Mouse (Mus musculus) erythroid progenitor cell, adult 5-6 weeks (primary cell): Measurements from ENCODE around the gene Synpo2l. TPM values are rescaled to one million over a fixed set of nuclear protein-coding genes. Genes with fewer than 3 reads are reported as not detected.
"Not testable (repeated sequence)": the region's sequence is repeated elsewhere in the genome, so short reads cannot be mapped to it uniquely, and the experiment has no call there.

ENCODE experiments used
- ATAC-seq: replicated peaks from 2 replicates; pipeline ENCODE4 v1.8.0; 2016; ENCODE audit warnings: moderate number of reproducible peaks, mild to moderate bottlenecking, moderate TSS enrichment, inconsistent platforms; ENCODE audit not compliant: poor library complexity, low FRiP score, severe bottlenecking
- total RNA-seq, 2 experiments: library from RNA; stranded (forward) in 1 of 2; stranded (reverse) in 1 of 2; fragments of 150-400 nt in 1 of 2; fragments of 186-747, 209-891 nt in 1 of 2; gene quantifications; 2 replicates each; pipeline versions ENCODE4 v1.2.3 to v1.2.4; 2015 to 2017; ENCODE audit warnings: low replicate concordance in 2 of 2

The Synpo2l gene
- total RNA-seq (2015; ENCODE audit: low replicate concordance) (not detected in 2 replicates), total RNA-seq (2017; ENCODE audit: low replicate concordance) (not detected in 2 replicates)

GRCm38 (mm10) chr14:20668154-20668810 is at the start of gene Synpo2l:
Gene Synpo2l (minus strand): TSS chr14:20668354.
- no peak for ATAC-seq

DNA sequence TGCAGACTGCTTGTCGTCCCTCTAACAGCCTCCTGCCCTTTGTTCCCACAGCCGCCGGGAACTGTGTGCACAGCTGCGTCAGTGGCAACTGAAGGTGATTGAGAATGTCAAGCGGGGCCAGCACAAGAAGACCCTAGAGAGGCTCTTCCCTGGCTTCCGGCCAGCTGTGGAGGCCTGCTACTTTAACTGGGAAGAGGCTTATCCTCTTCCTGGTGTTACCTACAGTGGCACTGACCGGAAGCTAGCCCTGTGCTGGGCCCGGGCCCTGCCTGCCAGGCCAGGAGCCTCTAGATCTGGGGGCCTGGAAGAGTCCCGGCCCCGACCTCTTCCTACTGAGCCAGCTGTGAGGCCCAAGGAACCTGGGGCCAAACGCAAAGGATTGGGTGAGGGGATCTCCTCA is 45.7 kb upstream of the Synpo2l start:
- no peak for ATAC-seq

- no peak for ATAC-seq
Observed at GRCm38 (mm10) chr14:20708239-20708638, 40.1 kb upstream of the Synpo2l start.

DNA sequence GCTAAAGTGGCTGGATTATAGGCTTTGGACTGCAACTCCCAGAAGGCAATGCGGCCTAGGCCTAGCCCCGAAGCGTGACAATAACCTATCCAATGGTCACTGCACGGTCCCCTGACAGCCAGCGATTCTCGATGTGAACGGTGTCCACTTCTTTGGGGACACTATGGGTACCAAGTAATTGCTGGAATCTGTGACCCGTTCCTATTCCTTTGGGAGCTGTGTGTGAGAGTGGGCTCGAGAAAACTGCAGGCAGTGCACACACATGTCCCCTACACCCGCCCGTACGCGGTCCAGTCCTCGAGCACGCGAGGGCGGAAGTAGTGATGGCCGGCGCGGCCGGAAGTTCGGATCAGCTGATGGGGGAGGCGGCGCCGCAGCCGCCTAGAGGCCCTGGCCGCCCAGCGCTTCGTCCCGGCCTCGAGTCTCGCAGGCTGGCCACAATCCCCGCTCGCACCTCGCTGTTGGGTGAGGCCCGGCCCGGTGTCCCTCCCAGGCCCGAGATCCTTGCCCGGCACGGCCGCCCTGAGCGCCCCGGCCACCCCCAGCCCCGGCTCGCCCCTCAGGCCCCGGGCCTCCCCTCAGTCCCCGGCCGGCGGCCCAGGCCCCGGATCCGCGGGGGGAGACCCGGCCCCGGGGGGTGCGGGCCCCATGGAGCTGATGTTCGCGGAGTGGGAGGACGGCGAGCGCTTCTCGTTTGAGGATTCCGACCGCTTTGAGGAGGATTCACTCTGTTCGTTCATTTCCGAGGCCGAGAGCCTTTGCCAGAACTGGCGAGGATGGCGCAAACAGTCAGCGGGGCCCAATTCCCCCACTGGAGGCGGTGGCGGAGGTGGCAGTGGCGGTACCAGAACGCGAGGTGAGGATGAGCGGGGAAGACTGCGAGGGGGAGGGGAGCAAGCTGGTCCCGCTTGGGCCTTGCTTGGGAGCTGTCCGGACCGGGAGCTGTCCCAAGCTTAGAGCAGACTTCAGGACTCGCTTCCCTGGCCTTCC is 39.3 kb upstream of the Synpo2l start, which contains the start of gene Zswim8:
Zswim8 (plus strand) TSS at position 352 of the 990 bp plus-strand sequence.
- ATAC-seq, result peak; percentile 89

DNA sequence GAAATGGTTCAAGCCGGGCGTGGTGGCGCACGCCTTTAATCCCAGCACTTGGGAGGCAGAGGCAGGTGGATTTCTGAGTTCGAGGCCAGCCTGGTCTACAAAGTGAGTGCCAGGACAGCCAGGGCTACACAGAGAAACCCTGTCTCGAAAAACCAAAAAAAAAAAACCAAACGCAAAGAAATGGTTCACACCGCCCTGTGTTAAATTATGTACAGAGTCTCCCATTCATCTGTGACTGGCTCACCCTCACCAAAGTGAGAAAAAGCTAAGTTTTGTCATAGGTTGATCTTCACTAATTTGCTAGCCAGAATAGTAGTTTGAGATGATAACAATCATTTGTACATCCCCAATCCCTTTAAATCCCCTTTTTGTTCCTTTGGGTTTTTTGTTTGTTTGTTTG is 35.3 kb upstream of the Synpo2l start:
- not testable (repeated sequence) for ATAC-seq

DNA sequence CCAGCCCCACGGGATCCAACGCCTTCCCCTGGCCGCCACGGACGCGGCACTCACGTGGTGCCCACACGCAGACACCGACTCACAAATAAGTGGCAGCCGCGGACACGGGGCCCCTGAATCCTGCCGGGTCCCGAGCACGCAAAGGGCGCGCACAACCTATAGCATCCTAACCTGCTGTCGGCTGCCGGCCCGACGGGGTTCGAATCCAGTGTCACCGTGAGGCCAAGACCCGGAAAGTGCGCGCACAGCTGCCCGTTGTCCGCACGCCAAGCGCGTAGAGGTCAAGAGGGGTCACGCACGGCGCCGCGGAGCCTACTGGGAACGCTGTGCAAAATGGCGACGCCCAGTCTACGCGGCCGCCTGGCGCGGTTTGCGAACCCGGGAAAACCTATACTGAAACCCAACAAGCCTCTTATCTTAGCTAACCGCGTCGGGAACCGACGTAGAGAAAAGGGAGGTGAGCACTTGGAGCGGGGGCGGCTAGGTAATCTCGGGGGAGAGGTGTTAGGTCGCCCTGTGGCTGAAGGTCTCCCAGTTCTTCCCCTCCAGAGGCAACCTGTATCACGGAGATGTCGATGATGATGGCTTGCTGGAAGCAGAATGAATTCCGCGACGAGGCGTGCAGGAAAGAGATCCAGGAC is 34.7 kb upstream of the Synpo2l start, which contains the start of gene Chchd1:
Chchd1 (plus strand) TSS at position 266 of the 641 bp plus-strand sequence.
- ATAC-seq, result peak; percentile 86

DNA sequence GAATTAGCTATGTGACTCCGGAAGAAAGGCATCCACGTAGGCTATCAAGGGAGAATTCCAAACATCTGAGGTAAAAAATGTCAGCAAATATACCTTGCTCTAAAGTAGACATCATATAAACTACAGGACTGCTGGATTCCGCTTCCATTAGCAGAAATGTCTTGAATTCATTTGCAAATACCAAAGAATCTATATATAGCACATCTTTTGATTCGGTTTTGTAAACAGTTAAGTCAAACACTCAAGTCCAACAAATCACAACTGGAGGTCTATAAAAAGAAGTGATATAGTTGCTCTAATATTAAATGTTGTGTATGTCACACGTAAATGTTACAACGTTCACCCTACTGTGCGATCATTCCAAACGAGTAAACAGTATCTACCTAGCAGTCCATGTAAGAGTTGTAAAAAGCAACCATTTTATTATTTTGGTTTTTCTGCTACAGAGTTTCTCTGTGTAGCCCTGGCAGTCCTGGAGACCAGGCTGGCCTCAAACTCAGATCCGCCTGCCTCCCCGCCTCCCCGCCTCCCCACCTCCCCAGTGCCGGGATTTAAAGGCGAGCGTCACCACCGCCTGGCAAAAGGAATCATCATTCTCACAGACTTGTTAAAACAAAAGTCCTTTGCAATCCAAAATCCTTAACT is 34.1 kb upstream of the Synpo2l start:
- no peak for ATAC-seq

DNA sequence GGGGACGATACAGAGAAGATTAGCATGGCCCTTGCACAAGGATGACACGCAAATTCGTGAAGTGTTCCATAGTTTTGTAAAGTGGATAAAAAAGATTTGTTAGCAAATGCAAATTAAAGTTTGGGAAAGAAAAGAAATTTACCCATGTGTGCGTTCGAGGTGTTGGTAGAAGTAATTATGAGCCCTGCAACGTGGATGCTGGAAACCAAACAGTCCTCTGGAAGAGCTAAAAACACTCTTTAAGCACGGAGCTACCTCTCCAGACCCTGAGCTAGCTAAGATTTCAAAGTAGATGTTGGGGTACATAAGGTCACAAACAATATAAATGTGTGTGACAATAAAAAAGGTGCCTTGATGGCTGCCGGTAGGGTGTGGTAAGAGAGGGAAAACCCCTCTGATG is 33.4 kb upstream of the Synpo2l start:
- no peak for ATAC-seq

DNA sequence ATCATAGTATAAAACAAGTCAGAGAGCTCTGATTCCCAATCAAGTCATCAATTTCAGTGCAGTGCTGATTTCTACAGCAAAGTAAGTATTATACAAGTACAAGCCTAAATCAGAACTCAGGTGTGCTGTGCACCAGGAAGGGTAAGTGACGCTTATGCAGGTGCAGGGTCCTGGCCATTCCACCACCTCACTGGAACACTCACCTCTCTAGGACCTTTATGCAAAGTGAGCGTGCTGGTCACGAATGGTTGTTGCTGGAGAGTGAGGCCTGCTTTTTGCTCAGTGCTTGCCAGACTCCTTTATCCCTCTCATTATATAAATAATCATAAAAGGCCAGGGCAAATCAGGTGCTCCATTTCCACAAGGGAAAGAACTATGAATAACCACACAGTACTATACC is 32.2 kb upstream of the Synpo2l start:
- no peak for ATAC-seq

GRCm38 (mm10) chr14:20698515-20698914 is 30.4 kb upstream of the Synpo2l start:
- ATAC-seq, result no peak

DNA sequence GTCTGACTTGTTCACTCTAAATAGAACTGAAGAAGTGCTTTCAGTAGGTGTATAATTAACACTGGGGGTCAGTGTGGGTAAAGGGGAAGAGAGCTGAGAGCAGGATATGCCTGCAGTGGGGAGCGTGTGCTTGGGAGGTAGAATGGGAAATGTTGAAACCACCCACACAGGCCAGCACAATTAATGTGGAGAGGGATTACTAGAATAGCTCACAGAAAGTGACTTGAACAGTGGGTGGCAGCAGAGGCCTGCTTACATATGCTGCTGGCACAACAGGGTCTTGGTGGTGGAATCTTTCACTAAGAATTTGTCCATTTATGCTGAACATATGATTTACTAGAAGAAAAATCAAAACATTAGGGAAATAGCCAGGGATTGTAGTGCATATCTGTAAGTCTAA is 28.8 kb upstream of the Synpo2l start:
- 0 out of 2 replicates have a peak, but pooled peaks have one; percentile 22 for ATAC-seq

DNA sequence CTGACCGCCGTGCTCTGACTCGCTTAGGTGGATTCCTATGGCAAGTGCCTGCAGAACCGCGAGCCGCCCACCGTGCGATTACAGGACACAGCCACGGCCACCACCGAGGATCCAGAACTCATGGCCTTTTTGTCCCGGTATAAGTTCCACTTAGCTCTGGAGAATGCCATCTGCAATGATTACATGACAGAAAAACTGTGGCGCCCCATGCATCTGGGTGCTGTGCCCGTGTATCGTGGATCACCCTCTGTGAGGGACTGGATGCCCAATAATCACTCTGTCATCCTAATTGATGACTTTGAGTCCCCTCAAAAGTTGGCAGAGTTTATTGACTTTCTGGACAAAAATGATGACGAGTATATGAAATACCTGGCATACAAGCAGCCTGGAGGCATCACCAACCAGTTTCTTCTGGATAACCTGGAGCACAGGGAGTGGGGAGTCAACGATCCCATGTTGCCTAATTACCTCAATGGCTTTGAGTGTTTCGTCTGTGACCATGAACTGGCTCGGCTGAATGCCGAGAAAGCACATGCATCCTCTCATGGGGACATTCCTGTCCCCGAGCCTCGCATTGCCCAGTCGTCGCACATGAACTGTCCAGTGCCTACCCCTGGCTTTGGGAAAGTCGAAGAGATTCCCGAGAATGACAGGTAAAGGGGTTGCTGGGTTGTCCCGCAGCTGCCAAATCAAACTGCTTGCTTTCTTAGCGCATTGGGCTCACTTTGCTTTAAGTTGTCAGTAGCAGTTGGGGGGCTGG is 27.8 kb upstream of the Synpo2l start:
- peak; percentile 13 for ATAC-seq

- ATAC-seq, result peak; percentile 81
Observed at GRCm38 (mm10) chr14:20694884-20695760, 27.0 kb upstream of the Synpo2l start, which contains the start of gene Fut11. Gene Fut11 (plus strand): TSS chr14:20694968.

GRCm38 (mm10) chr14:20694185-20694883 is 26.2 kb upstream of the Synpo2l start:
- peak; percentile 32 for ATAC-seq

GRCm38 (mm10) chr14:20693589-20694101 is 25.5 kb upstream of the Synpo2l start:
- no peak for ATAC-seq

DNA sequence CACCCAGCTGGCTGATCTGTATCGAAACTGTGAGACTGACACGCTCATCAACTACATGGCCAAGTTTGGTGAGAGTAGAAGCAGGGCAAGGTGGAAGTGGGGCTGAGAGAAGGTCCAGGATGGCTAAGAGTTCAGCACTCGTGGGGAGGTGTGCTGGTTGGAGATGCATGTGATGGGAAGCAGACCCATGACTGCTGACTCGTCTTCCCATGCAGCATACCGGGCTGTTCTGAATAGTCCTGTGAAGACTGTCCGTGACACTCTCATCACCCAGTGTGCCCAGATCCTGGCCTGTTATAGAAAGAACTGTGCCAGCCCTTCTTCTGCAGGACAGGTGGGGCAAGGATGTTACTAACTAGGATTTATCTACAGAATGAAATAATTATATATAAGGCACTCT is 23.6 kb upstream of the Synpo2l start:
- no peak for ATAC-seq

- no peak for ATAC-seq
Observed at GRCm38 (mm10) chr14:20689009-20689408, 20.9 kb upstream of the Synpo2l start.
